Mouse (Mus musculus) kidney, postnatal 10 days (tissue): ENCODE measurements around the gene Hoxd3.

ENCODE experiments used
- DNase-seq: peaks from one replicate; pipeline ENCODE4 v3.0.0; 2021; ENCODE audit warnings: mixed read lengths

Hoxd3 gene

DNA sequence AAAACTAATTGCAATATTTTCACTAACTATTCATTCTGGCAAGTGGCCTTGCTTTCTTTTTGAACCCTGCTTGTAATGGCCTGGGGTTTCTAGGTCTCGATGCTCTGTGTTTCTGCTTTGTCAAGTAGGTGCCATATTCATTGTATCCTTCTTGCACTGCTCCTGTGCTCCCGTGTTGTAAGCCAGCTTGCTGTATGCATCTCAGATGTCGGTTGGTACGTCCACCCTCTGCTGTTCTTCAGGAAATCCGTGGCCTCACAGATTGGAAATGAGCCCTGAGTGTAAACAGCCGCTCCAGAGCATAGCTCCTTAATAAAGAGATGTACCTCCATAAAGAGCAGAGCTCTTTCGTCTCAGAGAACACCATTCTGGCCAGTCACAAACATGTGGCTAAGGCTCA lies 4.1 kb upstream of the Hoxd3 start:
- peak; percentile 26 for DNase-seq

DNA sequence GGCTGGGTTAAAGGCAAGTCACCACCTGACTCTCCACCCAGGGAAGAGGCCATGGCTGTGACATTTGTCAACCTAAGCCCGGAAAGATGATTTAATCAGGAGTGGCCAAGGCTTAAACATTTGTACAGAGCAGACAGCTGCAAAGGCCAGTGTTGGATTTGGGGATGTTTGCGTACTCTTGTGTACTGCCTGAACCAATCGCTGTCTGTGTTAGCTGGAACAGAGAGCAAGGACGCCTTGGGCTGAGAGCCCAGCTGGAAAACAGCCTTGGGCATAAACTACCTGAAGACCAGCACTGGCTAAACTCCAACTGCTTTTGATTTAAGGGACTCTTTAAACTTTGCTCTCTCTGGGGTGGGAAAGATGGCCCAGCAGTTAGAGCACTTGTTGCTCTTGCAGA lies 3.1 kb upstream of the Hoxd3 start:
- peak; percentile 47 for DNase-seq

DNA sequence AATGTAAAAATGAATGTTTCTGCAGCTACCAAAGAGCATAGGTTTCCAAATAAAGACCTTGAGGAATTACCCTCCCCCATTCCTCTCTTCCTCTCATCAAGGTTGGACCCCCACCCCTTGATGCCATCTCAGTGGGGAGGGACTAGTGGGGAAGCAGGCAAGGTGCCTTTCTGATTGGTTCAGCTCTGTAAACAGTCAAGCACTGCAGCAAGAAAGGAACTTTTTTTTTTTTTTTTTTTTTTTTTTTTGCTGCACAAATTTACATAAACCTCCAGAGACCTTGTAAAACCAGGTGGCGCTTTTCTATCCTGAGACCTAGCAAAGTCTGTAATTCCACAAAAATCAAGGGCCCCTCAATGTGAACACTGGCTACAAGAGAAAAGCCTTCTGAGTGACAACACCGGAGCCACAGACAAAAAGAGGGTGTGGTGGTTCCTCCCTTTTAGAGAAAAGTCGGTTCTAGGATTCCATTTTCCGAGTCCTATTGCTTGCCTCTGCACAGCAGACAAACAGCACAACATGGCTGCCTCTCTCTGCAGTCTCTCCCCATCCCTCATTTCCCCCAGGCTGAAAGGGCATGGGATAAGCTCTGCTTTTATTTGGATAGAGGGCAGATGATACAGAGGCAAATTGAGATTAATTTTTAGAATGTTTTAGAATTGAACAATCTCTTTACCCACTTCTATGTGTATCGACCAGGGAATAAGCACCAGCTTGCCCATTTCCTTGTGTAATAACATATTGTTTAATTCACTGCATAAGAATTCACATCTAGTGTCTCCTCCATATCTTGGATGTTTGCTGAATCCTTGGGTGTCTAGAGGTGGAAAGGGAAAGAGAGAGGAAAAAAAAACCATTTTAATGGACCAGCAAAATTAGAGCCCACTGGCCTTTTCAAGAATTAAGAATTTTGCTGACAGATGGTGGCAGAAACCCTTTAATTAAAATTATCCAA lies 2.0 kb upstream of the Hoxd3 start:
- DNase-seq: no peak

DNA sequence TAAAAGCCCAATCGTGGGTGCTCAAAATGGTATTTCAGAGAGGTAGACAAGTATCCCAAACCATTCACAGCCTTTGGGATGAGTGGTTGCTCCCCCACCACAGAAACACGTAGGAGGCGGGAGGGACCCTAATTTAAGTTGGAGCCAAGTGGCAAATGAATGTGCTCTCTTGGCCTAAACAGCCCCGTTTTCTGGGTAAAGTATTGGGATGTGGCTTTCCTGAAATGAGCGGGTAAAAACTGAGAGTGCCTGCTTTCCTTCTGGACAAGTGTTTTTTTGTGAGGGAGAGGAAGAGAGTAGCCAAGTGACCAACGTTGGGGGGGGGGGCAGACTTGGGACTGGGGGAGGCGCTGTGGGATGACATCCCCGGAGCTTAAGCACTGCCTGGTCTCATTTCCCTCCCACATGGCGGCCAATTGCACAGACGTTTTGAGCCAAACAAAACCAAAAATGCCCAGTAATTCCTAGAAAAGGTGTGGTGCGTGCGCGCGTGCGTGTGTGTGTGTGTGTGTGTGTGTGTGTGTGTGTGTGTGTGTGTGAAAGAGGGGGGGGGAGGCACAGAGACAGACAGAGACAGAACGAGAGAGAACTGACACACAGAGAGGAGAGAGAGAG lies 691 bp upstream of the Hoxd3 start:
- peak; percentile 65 for DNase-seq

DNA sequence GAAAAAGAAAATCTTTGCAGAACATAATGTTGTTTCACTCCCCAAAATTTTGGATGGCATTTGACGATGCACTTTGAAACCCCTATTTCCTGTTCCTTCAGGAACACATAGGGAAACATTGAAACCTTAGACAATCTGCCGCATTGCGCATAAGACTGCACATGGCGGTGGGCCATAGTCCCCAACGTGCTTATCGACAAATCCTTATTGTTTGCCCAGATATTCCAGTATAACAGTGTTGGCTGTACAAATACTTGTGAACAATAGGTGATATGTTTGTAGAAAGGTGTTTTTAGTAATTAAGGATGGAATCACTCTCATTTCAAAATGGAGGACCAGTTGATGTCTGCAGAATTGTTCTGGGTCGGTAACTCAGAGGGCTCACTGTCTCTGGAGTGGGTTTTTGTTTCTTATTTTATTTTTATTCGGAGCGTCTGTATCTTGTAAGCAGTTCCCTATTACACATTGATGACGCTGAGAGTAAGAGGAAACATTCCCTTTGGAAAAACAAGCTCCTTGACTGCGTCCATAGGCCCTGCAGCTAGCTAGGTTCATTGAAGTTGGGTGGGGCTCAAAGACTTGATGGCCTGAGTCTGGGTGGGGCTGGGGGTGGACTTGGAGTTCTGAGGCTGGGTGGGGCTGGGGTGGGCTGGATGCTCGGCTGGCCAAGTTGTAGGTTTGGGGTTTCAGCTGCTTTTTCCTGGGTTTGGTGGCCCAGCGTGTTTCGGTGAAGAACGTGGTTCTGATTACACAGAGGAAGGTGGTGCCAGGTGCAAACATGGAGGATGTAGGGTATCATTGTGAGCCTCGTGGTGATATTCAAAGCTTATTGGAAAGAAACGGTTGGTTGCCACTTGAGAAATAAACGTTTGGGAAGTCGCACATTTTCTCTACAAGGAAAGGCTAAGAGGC lies 1.8 kb downstream of the Hoxd3 start:
- DNase-seq: peak; percentile 33

DNA sequence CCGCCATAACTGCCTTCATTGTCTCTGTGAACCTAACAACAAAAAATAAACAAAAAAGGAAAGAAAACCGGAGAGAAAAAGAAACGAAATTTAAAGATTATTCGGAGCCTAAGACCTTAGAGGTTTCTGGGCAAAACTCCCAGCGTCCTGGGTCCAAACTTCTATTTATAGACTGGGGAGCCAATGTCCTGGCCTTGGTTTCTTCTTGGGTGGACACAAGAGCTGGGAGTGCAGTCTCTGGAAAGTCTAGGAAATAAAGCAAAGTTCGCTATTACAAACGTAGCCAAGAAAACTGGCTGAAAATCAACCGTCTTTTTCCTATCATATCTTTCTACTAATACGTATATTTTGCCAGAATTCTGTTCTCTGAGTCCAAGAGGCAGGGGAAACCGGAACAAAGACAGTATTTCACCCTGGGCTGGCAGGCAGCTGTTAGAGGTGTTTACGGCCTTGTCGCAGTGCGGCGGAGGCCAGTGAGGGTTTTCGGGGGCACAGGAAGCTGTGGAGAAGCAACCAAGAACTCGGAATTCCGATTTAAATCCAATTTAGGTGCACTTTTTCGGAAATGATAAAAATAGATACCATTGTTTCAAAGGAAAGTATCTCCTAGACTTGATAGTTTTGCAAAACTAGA lies 2.5 kb downstream of the Hoxd3 start:
- DNase-seq: peak; percentile 56

DNA sequence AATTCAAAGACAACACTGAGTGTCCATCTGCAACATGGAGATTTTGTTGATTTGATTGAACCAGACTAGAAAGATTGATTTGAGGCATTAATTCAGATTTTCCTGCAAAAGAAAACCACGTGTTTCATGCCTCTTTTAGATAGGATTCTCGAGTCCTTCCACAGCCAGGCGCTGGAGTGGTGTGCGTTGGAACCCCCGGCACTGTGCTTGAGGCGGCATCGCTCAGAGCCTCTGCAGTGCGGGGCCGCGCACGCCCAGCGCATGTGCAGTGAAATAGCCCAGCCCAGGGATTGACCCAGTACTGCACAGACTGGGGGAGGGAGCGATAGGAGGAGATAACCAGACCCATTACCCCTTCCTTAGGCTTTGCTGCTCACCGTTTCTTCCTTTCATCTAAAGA lies 3.2 kb downstream of the Hoxd3 start:
- DNase-seq: peak; percentile 79

DNA sequence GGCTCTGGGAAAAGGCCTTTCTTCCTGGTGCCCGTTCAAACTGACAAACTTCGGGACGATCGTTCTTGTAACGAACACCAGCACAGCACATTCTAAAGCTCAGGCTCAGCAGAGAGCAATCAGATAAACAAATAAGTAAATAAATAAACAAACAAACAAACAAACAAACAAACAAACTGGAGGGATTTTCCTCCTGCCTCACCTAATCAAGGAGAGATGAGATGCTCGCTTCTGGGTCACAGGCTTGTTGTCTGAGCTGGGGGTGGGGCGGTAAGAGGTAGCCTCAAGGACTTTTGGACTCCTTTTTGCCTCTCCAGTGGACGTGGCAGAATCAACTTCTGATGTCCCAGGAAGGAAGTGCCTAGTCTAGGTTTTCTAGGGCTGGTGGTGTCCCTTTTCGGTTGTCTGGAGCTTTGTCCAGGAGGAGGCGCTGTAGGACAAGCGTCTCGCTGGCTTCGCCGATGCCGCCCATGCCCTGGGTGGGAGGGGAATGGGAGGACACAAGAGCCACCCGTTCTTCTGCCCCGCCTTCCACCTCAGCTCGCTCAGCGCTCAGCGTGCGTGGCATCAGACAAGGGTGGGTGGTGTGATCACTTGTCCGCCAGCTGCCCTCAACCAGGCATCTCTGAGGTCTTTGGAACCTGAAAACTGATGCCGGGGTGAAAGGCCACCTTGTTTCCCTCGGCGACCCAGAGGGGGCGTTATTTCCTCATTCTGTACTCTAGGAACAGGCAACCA lies 3.9 kb downstream of the Hoxd3 start:
- DNase-seq: peak; percentile 98

DNA sequence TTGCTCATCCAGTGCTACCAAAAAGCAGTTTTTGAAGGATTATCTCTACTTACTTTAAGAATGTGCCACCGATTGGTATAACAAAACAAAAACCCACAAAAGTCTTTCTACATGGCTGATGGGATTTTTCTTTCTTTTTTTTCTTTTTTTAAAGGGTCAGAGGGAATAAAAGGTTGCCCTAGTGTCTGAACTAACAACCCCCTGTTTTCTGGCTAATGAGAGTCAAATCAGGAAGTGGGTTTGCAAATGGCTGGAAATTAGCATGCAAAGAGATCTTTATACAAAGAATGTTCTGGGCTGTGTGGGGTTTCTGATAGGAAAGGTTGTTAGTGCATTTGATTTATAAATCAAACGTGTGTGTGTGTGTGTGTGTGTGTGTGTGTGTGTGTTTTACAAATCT lies 8.7 kb downstream of the Hoxd3 start:
- DNase-seq: no peak

DNA sequence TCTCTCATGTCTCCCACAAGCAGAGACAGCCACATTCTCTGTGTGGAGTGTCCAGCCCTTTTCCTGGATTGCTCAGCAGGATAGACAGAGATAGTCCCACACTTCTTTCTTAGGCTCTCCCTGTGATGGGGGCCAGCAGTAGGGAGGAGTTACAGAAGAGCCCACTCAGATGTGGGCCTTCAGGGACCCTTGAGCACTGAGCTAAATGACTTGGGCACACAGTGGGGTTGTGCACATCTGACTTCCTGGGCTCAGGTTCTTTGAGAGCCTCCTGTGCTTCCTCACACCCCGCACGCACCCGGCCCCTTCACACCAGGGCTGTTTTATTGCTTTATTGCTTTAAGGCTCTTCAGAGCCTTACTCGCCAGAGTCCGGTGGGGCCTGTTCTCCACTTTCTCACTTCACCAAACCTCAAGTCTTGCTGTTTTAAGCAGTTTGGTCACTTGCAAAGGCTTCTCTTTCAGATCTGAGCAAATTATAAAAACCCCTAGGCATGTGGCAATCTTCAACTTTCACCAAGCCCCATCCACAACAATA lies 9.3 kb downstream of the Hoxd3 start:
- no peak for DNase-seq

DNA sequence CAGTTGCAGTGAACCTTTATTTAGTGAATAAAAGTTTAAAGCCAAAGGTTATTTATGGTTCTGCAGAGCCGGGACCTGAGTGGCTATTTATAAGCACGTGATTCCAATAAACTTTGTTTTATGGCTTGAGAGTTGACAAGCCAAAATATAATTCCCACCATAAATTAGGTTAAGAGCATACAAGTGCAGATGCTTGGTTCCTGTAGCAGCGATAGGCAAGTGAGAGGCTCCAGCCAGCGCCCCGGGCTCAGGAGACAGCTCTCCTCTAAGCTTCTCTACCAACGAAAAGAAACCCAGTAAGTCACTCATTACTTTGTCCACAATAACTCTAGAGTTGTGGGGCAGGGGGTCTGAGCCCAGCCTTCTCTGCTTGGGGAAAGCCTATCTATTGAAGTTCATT lies 10.2 kb downstream of the Hoxd3 start:
- peak; percentile 65 for DNase-seq

DNA sequence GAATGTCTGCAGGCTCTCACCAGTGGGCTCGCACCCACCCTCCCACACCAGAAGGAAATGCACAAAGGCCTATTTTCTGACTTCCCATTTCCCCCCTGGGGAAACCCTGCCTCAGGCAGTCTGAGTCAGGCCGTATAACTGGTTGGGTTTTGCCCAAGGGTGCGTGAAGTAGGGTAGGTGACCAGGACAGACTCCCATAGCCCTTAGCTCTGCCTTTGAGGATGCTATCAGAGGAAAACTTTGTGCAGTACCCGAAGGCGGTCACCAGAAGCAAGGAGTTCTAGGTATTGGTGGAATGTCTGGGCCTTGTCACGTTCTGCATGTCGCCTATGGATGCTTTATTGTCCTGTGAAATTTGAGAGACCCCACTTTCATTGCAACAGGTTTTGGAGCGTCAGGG lies 11.2 kb downstream of the Hoxd3 start:
- no peak for DNase-seq

DNA sequence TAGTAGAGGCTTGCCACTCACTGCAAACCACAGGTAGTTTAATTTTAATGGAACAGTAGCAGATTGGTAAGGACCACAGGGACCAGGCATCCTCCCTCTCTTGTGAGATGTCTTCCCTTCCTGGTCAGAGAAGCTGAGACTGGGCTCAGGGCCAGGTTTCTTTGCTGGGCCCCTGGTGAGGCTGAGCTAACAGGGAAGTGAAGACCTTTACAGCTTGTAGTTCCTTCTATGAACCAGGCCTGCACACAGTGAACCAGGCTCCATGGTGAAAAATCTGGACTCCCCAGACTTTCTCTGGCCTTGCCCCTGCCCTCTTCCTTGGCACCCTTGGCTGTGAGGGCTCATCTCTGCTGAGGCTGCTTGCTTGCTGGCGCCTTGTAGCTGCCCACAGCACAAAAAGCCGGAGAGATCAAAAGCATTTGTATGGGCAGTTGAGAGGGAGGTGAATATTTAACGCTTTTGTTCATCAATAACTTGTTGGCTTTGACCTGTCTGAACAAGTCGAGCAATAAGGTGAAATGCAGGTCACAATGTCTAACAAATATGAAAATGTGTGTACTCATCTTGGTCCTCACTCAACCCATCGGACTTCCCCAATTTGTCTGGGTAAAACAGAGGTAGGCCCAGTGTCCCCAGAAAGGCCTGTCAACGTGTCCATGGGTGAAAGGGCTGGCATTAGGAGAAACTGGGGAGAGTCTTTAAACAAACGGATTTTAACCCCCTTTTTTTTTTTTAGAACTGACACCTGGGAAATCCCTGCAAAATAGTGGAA lies 12.7 kb downstream of the Hoxd3 start:
- peak; percentile 80 for DNase-seq

DNA sequence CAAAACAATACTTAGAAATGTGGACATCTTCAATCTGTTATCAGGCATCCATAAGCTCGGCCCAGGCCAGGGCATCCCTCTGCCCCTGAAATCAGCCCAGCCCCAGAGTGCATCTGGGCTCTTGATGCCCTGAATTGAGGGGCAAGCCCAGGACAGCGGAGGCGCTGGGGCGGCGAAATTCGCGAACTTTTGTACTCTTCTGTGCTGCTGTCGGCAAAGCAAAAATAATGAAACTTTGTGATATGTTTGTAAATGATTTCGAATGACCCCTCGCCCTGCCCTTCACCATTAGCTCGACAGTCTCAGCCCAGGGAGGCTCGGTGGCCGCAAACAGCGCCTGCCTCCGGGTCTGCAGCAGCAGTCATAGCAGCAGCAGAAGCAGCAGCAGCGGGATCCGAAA lies 13.4 kb downstream of the Hoxd3 start:
- DNase-seq: peak; percentile 27

DNA sequence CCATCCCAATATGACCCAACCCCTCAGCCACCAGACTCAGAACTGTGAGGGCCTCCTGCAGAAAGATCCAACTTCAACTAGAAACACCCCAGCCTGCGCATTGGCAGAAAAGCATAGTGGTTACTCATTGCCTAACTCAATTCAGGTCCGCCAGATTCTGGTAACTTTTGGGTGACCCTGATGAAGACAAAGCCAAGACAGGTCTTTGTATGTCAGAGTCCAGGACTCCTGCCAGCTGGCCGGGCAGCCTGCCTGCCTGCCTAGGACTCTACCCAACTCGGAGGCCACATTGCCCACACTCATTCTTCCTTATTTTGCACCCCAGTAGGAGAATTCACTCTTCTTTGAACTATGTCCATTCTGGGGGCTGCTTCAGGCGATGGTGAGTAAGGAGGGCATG lies 14.8 kb downstream of the Hoxd3 start, which contains the start of gene Gm28230:
Gm28230 (plus strand) TSS at position 178 of the 400 bp plus-strand sequence.
- no peak for DNase-seq

DNA sequence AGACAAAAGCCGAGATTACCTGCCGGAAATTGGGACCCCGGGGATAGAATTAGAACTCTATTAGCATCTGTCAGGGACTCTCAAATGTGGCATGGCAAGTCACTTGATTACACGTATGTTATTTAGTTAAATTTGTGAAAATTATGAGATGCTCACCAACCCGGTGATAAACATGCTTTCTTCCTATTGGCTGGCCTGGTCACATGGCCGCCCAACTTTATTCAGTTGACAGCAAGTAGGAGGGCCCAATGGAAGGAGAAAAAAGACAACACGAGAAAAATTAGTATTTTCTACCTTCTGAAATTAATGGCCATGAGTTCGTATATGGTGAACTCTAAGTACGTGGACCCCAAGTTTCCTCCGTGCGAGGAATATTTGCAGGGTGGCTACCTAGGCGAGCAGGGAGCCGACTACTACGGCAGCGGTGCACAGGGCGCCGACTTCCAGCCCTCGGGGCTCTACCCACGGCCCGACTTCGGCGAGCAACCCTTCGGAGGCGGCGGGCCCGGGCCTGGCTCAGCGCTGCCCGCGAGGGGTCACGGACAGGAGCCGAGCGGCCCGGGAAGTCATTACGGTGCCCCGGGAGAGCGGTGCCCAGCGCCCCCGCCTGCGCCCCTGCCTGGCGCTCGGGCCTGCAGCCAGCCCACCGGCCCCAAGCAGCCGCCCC lies 15.4 kb downstream of the Hoxd3 start:
- no peak for DNase-seq

DNA sequence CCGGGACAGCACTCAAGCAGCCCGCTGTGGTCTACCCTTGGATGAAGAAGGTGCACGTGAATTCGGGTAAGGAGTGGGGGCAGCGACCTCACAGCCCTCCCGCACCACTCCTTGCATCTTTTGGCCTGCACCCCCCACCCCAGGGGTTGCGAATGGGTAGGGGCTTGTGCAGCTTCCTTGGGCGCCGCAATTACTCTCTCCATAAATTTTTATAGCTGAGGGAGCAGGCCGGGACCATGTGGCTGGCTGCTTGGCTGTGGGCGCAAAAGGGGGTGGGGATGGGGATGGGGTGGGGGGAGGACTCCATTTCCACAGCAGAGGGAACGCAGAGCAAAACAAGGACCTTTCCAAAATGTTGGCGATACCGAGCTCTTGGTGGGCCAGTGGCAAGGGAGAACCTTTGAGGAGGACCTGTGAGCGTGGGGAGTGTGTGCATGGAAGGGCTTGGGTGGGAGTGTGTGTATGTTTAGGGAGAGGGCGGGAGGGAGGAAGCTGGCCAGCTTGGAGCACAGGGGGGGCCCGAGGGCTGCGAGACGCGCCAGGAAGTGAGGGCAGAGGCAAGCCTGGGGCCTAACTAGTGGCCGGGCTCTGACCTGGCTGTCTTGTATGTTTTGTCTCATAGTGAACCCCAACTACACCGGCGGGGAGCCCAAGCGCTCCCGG lies 16.0 kb downstream of the Hoxd3 start:
- DNase-seq: no peak

DNA sequence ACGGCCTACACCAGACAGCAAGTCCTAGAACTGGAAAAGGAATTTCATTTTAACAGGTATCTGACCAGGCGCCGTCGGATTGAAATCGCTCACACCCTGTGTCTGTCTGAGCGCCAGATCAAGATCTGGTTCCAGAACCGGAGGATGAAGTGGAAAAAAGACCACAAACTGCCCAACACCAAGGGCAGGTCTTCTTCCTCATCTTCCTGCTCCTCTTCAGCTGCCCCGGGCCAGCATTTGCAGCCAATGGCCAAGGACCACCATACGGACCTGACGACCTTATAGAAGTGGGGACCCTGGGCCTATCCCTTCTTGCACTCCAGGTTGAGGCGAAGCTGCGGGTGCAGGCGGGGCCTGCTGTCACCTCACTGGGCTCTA lies 16.6 kb downstream of the Hoxd3 start:
- DNase-seq: no peak

DNA sequence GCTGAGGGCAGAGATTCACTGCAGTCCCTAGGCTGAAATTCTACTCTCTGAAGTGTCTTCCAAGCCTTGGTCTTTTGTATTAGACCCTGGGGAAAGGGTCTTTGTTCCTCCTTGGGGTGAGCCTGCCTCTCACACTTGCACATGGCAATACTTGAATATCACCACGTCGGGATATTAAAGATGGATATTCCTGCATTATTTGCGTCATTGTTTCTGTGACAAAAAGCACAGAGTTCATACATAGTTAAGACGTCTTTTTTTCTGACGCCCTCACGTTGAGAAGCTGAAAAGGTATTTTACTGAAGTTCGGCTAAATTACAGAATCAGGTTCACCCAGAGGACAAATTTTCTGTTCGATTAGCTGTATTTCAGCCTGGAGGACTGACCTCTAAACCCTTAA lies 18.6 kb downstream of the Hoxd3 start:
- no peak for DNase-seq

DNA sequence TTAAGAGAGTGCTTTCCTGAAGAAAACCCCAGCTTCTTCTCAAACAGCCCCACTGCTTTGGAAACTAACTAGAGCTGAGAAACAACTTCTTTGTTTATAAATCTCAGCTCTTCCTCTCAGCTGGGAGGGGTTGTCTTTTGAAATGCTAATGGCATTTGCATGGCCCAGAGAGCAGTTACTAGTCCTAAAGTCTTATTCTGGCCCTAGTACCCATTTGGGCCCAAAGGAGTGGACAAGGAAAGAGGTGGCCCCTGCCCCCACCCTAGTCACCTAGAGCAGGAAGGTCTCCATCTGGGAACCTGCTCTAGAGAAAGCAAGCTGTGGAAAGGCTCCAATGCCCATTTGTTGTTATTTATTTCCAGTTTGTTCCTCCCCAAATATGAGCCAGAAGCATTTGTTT lies 19.3 kb downstream of the Hoxd3 start:
- DNase-seq: no peak
